Mouse (Mus musculus): Measurements from ENCODE around the gene Tmem91. TPM values are rescaled to one million over a fixed set of nuclear protein-coding genes. Genes with fewer than 3 reads are reported as not detected.

Tmem91 gene
- total RNA-seq, 2 experiments from 2014 or later: 23.6 to 26.5 TPM

DNA sequence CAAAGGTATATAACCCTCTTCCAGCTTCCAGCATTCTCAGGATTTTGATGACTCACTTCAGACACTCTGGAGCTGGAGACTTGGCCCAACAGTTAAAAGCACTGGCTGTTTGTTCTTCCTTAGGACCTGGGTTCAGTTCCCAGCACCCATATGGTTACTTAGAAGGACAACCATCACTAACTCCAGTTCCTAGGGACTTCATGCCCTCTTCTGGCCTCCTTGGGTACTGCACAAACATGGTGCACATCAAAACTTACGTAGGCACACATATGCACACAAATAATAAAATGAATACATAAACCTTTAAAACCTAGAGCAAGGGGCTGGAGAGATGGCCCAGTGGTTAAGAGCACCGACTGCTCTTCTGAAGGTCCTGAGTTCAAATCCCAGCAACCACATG is 27.4 kb upstream of the Tmem91 start:
- no peak for DNase-seq (ENCODE audit: low spot score in 2 of 2)

DNA sequence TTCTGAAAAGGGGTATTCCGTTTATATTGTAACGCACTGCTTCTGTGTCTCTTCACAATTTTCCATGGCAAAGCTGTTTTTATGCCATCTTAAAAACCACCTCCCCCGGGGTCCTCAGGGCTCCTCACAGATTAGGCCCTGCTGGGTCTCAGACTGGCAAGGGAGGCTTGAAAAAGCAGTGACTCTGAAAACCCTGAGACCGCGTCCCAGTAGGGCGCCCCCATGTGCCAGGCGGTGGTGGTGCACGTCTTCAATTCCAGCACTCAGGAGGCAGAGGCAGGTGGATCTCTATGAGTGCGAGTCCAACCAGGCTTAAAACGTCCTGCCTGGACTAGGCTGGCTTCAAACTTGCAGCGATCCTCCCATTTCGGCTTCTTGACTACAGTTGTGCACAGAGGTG is 25.8 kb upstream of the Tmem91 start:
- DNase-seq (ENCODE audit: low spot score in 2 of 2): no peak

DNA sequence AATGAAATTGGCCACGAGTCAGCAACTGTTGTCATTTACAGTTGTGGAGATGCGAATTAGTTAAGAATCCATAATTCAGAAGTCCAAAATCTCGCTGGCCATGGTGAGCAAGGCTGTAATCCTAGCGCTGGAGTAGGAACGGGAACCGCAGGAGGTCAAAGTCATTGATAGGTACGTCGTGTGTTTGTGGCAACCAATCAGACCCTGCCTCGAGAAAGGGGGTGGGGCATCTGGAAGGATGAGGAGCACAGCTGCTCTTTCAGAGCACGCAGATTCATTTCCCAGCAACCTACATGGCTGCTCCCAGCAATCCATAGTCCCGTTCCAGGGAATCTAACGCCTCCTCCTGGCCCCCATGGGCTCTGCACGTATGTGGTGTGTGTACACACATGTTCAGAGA is 24.9 kb upstream of the Tmem91 start:
- no peak for DNase-seq (ENCODE audit: low spot score in 2 of 2)

DNA sequence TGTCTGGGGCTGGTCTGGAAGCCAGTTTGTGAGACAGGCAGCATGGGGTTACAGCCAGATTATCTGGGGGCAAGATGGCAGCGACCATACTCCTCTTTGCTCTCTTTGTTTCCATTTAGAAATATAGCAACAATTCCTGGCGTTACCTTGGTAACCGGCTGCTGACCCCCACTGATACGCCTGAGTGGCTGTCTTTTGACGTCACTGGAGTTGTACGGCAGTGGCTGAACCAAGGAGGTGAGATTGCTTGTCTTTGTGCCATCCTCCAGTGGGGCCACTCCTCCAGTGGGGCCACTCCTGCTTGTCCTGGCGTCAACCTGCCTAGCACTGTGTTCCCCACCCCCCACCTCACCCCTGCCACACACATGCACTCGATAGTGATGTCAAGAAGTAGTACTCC is 19.1 kb upstream of the Tmem91 start:
- DNase-seq (ENCODE audit: low spot score in 2 of 2): no peak

DNA sequence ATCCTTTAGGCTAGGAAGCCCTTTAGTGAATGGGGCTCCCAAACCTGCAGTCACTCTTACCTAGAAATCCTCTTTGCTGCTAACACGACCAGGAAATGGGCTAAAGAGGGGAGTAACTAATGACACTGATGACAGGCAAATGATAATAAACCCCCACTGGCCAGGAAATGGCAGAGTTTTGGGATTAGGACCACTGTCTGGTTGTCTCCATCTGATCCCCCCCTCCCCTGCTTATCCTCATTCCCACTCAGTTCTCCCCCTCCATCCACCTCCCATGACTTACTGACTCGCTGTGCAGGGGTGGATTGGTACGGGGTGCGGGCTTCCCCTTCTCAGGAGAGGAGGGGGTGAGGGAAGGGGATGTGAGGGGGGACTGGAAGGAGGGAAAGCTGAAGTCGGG is 15.1 kb upstream of the Tmem91 start:
- DNase-seq (ENCODE audit: low spot score in 2 of 2): no peak

DNA sequence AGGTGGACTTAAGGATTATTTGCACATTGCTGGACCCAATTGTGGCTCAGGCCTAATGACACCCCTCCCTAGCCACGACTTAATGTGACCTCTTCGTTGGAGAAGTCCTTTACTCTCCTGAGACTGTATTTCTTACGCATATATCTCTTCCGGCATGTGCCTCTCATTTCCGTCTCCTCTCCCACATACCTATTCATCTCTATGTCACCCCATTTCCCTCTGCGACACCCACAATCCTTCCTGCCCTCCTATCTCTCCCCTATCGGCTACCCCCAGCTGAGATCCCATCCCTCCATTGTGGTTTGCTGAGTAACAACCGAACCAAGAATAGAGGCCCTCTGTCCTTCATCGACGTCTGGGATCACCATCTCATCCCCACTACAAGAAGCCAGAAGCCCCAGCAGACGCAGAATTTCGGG is 14.6 kb upstream of the Tmem91 start:
- DNase-seq (ENCODE audit: low spot score in 2 of 2): no peak

DNA sequence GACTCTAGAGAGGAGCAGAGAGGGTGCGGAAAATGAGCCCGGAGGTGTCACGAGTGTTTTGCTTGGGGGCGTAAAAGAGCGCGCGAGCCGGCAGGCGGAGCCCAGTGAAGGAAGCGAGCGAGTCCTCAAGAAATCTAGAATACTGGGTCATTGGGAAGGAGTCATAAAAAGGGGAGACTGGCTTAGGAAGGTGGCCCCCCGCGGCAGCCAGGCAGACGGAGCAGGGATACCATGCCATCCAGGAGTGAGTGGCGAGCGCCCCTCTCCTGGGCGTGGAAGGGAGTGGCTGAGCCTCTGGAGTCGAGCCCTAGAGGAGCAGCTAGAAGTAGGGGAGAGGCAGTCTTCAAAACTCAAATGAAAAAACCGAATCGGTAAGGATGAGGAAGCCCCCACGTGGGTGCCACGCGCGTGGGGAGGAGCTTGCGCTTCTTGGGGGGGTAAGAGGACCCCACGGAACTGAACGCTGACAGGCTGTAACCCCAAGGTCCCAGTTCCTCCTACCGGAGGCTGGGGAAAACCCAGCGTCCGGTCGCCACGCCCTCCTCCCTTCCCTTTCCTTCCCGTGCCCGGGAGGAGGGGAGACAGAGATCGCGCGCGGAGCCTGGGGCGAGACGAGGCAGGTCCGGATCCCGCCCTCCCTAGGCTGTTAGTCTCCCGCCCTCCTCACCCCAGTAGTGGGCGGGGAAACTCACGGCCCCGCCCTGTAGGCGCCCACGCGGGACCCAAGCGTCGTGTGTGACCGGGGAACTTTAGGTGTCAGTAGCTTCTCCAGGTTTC is 14.0 kb upstream of the Tmem91 start:
- DNase-seq (ENCODE audit: low spot score in 2 of 2): no peak

DNA sequence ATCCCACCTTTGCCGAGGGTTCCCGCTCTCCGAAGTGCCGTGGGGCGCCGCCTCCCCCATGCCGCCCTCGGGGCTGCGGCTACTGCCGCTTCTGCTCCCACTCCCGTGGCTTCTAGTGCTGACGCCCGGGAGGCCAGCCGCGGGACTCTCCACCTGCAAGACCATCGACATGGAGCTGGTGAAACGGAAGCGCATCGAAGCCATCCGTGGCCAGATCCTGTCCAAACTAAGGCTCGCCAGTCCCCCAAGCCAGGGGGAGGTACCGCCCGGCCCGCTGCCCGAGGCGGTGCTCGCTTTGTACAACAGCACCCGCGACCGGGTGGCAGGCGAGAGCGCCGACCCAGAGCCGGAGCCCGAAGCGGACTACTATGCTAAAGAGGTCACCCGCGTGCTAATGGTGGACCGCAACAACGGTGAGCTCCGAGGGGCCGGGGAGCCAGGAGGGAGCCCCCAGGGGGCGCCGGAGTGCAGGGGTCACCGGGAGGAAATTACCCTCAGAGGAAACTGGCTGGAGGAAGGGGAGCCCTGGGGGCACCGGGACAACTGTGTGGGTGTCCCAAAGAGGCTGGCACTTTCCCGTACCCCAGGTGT is 12.9 kb upstream of the Tmem91 start:
- DNase-seq (ENCODE audit: low spot score in 2 of 2): no peak

DNA sequence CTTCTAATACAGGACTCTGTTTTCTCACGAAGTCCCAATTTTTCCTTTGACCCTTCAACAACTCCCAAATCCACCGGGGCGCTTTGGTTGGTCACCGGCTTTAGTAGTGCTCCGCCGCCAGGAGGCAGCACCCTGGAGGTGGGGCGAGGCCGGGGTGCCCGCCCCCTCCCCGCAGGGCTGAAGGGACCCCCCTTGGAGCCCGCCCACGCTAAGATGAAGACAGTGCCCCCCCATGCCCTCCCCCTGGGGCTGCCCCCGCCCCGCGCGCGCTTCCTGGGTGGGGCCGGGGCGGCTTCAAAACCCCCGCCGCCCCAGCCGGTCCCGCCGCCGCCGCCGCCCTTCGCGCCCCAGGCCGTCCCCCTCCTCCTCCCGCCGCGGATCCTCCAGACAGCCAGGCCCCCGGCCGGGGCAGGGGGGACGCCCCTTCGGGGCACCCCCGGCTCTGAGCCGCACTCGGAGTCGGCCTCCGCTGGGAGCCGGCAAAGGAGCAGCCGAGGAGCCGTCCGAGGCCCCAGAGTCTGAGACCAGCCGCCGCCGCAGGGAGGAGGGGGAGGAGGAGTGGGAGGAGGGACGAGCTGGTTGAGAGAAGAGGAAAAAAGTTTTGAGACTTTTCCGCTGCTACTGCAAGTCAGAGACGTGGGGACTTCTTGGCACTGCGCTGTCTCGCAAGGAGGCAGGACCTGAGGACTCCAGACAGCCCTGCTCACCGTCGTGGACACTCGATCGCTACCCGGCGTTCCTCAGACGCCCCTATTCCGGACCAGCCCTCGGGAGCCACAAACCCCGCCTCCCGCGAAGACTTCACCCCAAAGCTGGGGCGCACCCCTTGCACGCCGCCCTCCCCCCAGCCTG is 11.9 kb upstream of the Tmem91 start, which contains the start of gene Tgfb1:
Gene Tgfb1 (plus strand): TSS at position 323 of the 852 bp plus-strand sequence.
- DNase-seq (ENCODE audit: low spot score in 2 of 2): peak in 1 of 2 experiments; percentile 46

DNA sequence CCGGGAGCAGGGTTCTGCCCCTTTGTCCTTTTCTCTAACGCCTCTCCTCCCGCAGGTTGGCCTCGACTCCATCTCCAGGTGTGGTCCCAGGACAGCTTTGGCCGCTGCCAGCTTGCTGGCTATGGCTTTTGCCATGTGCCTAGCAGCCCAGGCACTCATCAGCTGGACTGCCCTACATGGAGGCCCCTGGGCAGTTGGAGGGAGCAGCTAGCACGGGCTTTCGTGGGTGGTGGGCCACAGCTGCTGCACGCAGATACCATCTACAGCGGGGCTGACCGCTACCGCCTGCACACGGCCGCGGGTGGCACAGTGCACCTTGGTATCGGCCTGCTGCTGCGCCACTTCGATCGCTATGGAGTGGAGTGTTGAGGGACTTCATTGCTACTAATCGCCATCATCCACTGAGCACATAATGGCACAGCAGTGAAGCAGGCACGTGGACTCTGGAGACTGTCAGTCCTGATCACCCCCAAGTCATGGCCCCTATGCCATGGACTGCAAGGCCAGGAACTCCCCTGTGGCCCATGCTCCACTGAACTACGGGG is 11.0 kb upstream of the Tmem91 start:
- no peak for DNase-seq (ENCODE audit: low spot score in 2 of 2)

DNA sequence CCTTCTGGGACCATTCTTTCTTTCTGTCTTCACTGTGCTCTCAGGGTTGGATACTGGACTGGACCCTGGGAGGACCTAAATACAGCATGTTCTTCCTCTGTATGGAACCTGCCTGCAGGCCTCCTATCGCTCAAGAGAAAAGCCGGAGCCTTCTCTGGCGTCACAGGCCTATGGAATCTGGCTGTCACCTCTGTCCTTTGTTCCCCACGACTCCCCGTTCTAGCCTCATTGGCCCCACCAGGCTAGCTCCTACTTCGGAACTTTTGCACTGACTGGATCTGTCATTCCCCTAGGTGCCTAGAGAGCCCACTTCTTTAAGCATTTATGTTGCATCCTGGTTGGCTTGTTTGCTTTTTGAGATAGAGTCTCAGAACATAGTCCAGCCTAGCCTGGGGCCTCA is 9.7 kb upstream of the Tmem91 start:
- DNase-seq (ENCODE audit: low spot score in 2 of 2): no peak

DNA sequence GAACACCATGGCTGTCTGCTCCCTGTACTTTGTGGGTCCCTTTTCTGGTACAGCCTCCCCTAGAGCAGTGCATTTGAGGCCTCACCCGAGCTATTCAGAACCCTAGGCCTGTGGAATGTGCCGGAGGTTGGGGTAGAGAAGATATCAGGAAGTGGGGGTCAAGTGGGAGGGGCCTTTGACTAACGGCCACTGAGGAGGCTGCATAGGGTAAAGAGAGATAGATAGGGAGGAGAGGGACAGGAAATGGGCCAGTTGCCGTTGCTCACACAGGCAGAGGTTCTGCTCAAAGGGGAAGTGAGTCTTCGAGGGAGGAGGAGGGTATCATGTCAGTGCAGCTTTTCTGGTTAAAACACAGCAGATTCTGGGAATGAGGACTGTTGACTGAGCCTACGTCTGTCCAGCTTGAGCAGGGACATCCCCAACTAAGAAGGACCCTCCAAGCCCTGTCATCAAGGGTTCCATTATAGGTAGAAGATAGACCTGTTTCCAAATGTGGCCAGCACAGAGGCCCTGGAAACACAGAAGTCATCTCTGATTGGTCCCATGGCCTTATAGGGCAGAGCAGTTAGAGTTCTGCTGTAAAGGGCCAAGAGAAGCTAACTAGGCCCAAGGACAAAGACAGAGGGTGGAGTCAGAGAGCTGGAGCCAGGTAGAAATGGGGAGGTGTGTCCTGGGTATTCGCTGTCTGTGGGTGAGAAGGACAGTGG is 8.7 kb upstream of the Tmem91 start:
- no peak for DNase-seq (ENCODE audit: low spot score in 2 of 2)

DNA sequence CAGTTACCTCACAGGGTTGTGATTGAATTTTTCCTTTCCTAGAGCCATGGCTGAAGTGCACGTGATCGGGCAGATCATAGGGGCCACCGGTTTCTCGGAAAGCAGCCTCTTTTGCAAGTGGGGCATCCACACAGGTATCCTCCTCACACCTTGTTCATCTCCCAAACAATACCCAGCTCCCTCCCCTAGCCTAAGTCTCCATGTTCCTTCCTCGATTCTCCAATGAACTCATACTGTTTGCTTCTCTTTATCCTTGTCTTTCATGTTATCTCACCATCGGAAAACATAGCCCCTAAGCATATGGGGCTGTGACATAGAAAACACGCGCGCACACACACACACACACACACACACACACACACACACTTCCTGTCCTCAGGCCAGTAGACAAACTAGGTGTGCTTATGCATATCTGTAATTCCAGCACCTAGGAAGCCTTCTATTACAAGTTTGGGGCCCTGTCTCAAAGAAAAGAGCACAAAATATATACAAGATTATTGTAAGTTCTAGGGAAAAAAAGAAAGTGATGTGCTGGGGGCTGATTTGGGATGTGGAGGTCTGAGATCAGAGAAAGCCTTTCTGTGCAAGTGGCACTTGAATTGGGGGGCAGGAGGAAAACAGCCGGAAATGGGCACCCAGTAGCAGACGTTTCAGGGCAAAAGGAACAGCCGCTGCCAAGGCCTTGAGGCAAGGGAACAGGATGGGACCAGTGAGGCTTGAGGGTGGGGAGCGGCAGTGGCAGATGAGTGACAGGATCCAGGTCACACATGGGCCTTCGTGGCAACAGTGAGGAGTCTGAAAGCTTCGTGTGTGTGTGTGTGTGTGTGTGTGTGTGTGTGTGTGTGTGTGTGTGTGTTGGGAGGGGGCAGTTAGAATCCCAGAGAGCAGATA is 6.6 kb upstream of the Tmem91 start:
- no peak for DNase-seq (ENCODE audit: low spot score in 2 of 2)

DNA sequence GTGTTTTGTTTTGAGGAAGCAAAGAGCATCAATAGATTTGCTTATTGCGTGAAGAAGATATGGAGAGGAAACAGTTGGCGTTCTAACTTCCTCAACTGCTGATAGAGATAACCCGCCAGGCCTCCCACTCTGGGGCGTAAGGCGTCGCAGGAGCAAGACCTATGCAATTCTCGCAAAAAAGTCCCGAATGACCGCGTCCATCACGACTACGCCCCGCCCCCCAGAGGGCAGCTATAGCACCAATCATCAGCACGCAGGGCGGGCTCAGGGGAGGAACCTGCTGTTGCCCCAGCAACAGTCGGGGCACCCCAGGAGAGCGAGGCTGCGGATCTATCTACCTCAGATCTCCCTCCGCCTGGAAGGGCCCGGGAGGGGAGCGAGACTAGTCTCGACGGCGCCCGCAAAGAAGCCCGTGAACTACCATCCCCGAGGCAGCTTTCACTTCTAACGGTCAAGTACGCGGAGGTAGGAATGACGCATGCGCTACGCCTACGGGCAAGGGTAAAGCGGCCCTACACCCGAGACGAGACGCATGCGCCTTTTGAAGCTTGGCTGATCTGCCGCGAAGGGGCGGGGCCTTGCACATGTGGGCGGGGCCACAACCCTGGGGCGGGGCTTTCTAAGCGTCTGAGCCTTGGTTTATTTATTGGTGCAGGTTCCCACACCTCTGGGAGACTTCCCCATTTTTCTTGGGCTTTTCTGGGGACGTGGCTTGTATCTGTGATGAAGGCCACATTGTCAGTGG is 5.7 kb upstream of the Tmem91 start, which contains the start of gene B9d2:
Gene B9d2 (plus strand): TSS at position 267 of the 745 bp plus-strand sequence.
- peak; percentile 91 to 93 for DNase-seq (ENCODE audit: low spot score in 2 of 2)

DNA sequence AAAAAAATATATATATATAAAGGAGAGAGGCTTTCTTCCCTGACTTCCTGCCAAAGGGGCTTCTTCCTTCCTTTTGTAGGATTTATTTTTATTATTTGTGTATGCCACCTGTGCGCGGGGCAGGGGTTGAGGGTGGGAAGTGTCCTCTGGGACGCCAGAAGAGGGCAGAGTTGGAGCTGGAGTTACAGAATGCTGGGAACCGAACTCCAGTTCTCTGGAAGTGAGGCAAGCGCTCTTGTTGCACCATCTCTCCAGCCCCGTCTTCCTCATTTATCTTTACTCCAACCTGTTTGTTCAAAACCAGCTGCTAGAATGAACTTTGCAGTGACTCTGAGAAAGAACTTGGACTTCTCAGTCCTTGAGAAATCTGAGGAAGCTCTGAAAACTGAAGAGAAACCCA is 5.0 kb upstream of the Tmem91 start:
- DNase-seq (ENCODE audit: low spot score in 2 of 2): no peak

DNA sequence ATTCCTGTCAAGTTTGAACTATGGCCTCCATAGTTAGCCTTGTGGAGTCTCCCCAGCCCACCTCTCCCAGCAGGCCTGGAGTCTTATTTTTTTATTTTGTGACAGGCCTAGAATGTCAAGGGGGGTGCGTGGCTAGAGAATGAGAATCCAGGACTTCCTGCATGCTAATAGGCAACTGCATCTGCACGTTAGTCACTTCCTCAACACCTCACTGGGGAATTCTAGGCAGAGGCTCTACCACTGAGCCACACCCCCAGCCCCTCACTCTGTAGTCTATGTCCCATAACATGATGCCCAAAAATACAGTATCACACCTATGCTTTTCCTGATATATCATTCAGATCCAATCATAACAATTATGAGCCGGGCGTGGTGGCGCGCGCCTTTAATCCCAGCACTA is 2.0 kb upstream of the Tmem91 start:
- DNase-seq (ENCODE audit: low spot score in 2 of 2): no peak

DNA sequence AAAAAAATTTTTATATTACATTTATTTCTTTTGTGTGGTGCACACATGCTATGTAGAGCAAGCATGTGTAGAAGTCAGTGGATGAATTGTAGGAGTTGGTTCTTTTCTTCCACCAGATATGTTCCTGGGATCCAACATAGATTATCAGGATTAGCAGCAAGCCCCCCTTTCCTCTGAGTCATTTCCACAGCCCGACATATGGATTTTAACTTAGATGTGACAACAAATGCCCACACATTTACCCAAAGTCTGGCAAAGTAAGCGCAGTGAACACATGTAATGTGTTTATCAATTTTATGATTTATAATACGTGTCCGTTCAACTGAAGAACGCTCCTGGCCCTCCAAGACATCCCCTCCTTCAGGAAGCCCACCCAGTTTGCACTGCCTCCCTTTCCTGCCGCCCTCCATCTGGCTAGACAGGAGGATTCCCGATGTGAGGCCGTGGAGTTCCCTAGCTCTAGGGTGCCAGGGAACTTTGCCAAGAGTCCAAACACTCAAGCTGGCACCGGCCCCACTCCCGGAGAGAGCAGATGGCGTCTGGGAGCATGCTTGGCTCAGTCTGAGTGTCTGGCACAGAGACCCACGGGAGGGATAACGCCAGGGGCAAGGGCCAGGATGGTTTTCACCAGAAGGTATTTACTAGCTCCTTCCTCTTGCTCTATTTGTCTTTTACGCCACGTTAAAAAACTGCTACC is 1.3 kb upstream of the Tmem91 start:
- peak; percentile 92 to 93 for DNase-seq (ENCODE audit: low spot score in 2 of 2)

DNA sequence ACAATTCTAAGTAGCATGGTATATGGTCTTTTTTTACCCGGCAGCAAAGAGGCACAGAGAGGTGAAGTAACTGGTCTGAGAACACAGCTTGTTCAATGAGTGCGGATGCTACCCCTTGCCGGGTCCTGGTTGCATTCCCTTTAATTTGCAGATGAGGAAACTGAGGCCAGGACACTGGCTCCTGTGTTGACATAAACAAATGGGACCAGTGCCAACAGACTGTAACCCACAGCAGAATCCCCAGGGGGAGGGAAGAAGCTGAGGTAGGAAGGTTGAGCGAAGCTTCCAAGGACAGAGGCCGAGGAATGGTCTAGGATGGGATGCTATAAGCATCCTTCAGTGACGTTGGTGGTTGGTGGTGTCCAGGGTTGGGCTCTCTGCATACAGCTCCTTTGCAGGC is 439 bp upstream of the Tmem91 start:
- no peak for DNase-seq (ENCODE audit: low spot score in 2 of 2)

DNA sequence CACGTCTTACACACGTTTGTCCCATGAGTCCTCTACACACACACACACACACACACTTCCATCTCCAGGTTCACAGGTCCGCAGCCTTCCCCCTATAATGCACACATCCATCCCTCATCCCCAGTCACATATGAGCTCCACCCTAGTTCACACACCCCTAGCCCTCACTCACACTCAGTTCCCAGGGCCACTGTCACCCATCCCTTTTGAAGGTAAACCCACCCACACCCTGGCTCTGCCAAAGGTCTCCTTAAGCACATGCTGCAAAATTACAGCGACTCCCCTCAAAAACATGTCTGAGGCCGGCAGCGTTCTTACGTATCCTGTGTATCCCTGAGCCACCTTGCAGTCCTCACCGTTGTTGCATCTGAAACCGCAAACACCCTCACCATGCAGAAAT is 669 bp downstream of the Tmem91 start:
- DNase-seq (ENCODE audit: low spot score in 2 of 2): no peak
